In genomic region chr11:70103701-70104315, GRCm38 (mm10) we compare ENCODE assay signal across 26 mouse cellular contexts. TPM values are rescaled to one million over a fixed set of nuclear protein-coding genes. Genes with fewer than 3 reads are reported as not detected.
"Had no signal": no experiment of that assay in that cellular context is flagged by ENCODE, and none has a peak within 500 bp of the region (broad histone marks: within the 10 kb centered on the region; RNA-seq: fewer than 3 reads in every experiment).

No protein-coding gene starts in this region.

- H3K27me3 ChIP-seq: midbrain, embryonic 12.5 days; midbrain, embryonic 15.5 days; neural tube, embryonic 12.5 days; neural tube, embryonic 15.5 days had no signal

- H3K9me3 ChIP-seq: kidney, embryonic 15.5 days; liver, embryonic 13.5 days; midbrain, embryonic 15.5 days; neural tube, embryonic 12.5 days; neural tube, embryonic 15.5 days had no signal

- H3K9ac ChIP-seq: kidney, embryonic 15.5 days; liver, embryonic 13.5 days; lung, embryonic 14.5 days; midbrain, embryonic 12.5 days; midbrain, embryonic 15.5 days; neural tube, embryonic 12.5 days; neural tube, embryonic 15.5 days had no signal

- DNase-seq: kidney, adult 8-10 months; kidney, postnatal 10 days; kidney, postnatal 36 days; layer of hippocampus, postnatal 36 days; liver, embryonic 13.5 days; lung, embryonic 14.5 days; right cerebral cortex, adult 18-20 months; right cerebral cortex, postnatal 14 days; right cerebral cortex, postnatal 4 days; thymus, adult 18-20 months; thymus, postnatal 36 days had no signal

- H3K4me3 ChIP-seq: kidney, embryonic 15.5 days; left cerebral cortex, adult 2 months; liver, embryonic 13.5 days; midbrain, embryonic 12.5 days; midbrain, embryonic 15.5 days; neural tube, embryonic 12.5 days; neural tube, embryonic 15.5 days had no signal

- H3K36me3 ChIP-seq: kidney, embryonic 15.5 days; liver, embryonic 13.5 days; midbrain, embryonic 12.5 days; midbrain, embryonic 15.5 days; neural tube, embryonic 12.5 days; neural tube, embryonic 15.5 days had no signal

- H3K4me2 ChIP-seq: kidney, embryonic 15.5 days; liver, embryonic 13.5 days; lung, embryonic 14.5 days; midbrain, embryonic 12.5 days; midbrain, embryonic 15.5 days; neural tube, embryonic 12.5 days; neural tube, embryonic 15.5 days had no signal

- ATAC-seq: lung, postnatal 0 days; midbrain, embryonic 15.5 days had no signal

- H3K4me1 ChIP-seq: kidney, embryonic 15.5 days; midbrain, embryonic 12.5 days; midbrain, embryonic 15.5 days; neural tube, embryonic 12.5 days; neural tube, embryonic 15.5 days had no signal

- H3K27ac ChIP-seq: kidney, embryonic 15.5 days; left cerebral cortex, adult 2 months; liver, embryonic 13.5 days; macrophage; midbrain, embryonic 12.5 days; midbrain, embryonic 15.5 days; neural tube, embryonic 12.5 days; neural tube, embryonic 15.5 days; stomach, postnatal 0 days had no signal

RNA-seq across cellular contexts. Expression of gene Asgr2, which starts 11.4 kb away (rescaled TPM):
- total RNA-seq: layer of hippocampus, postnatal 10 days; layer of hippocampus, postnatal 36 days; left cerebral cortex, adult 2 months; left cerebral cortex, postnatal 10 days; left cerebral cortex, postnatal 36 days had no signal
- polyA plus RNA-seq: limb, embryonic 11.5 days; lung, postnatal 0 days; midbrain, embryonic 12.5 days; midbrain, embryonic 15.5 days; neural tube, embryonic 15.5 days had no signal

RNA-seq across cellular contexts. Expression of gene Mgl2, which starts 26.3 kb away (rescaled TPM):
- polyA plus RNA-seq: limb, embryonic 11.5 days had no signal

RNA-seq across cellular contexts. Expression of gene Asgr1, which starts 49.9 kb away (rescaled TPM):
- total RNA-seq: megakaryocyte, adult 5-6 weeks had no signal
- polyA plus RNA-seq: lung, embryonic 14.5 days; macrophage; stomach, embryonic 14.5 days had no signal

RNA-seq across cellular contexts. Expression of gene Clec10a, which starts 52.2 kb away (rescaled TPM):
- polyA plus RNA-seq: kidney, embryonic 15.5 days; limb, embryonic 11.5 days had no signal
